Mouse (Mus musculus) layer of hippocampus, adult 9-10 months (tissue): Measurements from ENCODE around the gene Erc2.
"Not testable (repeated sequence)": the region's sequence is repeated elsewhere in the genome, so short reads cannot be mapped to it uniquely, and the experiment has no call there.

Experiments
- DNase-seq: peaks from one replicate; pipeline ENCODE4 v3.0.0; 2022; ENCODE audit warnings: low spot score

Erc2 gene

GRCm38 (mm10) chr14:27622176-27622922 lies at the start of gene Erc2:
Gene Erc2 (plus strand): TSS chr14:27622428.
- DNase-seq = no peak

GRCm38 (mm10) chr14:27578443-27578842 lies 43.8 kb upstream of the Erc2 start:
- DNase-seq = no peak

- DNase-seq = not testable (repeated sequence)
Measured at GRCm38 (mm10) chr14:27589616-27590015, 32.6 kb upstream of the Erc2 start.

GRCm38 (mm10) chr14:27592163-27592562 lies 30.1 kb upstream of the Erc2 start:
- no peak for DNase-seq

GRCm38 (mm10) chr14:27596265-27596664 lies 26.0 kb upstream of the Erc2 start:
- DNase-seq = no peak

GRCm38 (mm10) chr14:27602136-27602535 lies 20.1 kb upstream of the Erc2 start:
- no peak for DNase-seq

- no peak for DNase-seq
Measured at GRCm38 (mm10) chr14:27607419-27607818, 14.8 kb upstream of the Erc2 start.

GRCm38 (mm10) chr14:27613766-27614165 lies 8.5 kb upstream of the Erc2 start:
- DNase-seq = no peak

GRCm38 (mm10) chr14:27617286-27617685 lies 4.9 kb upstream of the Erc2 start:
- DNase-seq = no peak

GRCm38 (mm10) chr14:27621576-27621975 lies 652 bp upstream of the Erc2 start:
- DNase-seq = no peak

- DNase-seq = no peak
Measured at GRCm38 (mm10) chr14:27622923-27623219, 643 bp downstream of the Erc2 start.

GRCm38 (mm10) chr14:27623368-27623767 lies 1.1 kb downstream of the Erc2 start:
- DNase-seq = peak; percentile 40

GRCm38 (mm10) chr14:27628701-27629100 lies 6.5 kb downstream of the Erc2 start:
- no peak for DNase-seq

GRCm38 (mm10) chr14:27629369-27630012 lies 7.3 kb downstream of the Erc2 start:
- no peak for DNase-seq

GRCm38 (mm10) chr14:27630973-27631640 lies 8.9 kb downstream of the Erc2 start:
- DNase-seq = no peak

- DNase-seq = no peak
Measured at GRCm38 (mm10) chr14:27634761-27635160, 12.5 kb downstream of the Erc2 start.

GRCm38 (mm10) chr14:27636556-27636955 lies 14.3 kb downstream of the Erc2 start:
- DNase-seq = no peak

GRCm38 (mm10) chr14:27641382-27641781 lies 19.2 kb downstream of the Erc2 start:
- DNase-seq = no peak

- DNase-seq = no peak
Measured at GRCm38 (mm10) chr14:27642981-27643380, 20.8 kb downstream of the Erc2 start.

- DNase-seq = no peak
Measured at GRCm38 (mm10) chr14:27654670-27655069, 32.4 kb downstream of the Erc2 start.

- no peak for DNase-seq
Measured at GRCm38 (mm10) chr14:27658616-27659015, 36.4 kb downstream of the Erc2 start.

- DNase-seq = no peak
Measured at GRCm38 (mm10) chr14:27661466-27661865, 39.2 kb downstream of the Erc2 start.

- DNase-seq = no peak
Measured at GRCm38 (mm10) chr14:27662251-27662650, 40.0 kb downstream of the Erc2 start.
